Mouse (Mus musculus) embryo, embryonic 9.5 days (tissue): Measurements from ENCODE around the gene Rps6ka4.

Source experiments
- DNase-seq: peaks from one replicate; pipeline ENCODE4 v3.0.0-alpha.2; 2017; ENCODE audit errors: extremely low spot score

The Rps6ka4 gene

DNA sequence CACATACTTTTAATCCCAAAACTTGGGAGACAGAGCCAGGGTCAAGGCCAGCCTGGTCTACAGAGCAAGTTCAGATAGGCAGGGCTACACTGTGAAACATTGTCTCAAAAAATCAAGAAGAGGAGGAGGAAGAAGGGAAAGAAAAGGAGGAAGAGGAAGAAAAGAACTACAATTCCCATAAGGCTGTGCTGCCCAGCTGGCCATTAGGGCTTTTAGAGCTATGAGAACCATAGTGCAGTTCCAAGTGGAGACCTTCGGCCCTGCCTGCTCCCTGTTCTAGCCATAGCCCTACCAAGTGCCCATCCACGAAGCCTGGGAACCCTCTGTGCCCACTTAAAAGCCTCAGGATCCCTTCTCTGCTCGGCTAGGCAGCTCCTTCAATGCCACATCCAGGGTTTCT is 11.1 kb upstream of the Rps6ka4 start:
- no peak for DNase-seq

DNA sequence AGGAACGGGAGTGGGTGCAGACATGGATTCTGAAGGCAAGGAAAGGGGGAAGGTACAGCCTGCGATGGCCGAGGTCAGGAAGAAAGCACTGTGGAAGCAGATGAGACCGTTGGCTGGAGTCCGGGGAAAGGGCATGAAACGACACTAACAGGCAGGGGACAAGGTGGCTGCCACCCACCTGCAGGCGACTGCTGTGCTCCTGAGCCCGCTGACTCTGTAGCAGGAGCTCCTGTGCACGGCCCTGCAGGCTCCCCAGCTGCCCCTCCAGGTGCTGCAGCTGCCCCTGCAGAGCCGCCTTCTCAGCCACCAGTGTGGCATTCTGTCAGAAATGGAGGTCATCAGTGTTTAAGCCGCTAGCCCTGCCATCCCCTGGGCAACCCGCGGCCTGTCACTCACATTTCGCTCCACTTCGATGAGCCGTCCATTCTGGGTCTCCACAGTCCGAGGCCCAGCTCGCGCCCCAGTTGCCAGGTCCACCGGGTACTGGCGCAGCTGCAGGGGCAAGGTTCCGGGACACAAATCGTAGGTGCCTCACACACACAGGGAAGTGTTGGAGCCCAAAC is 9.2 kb upstream of the Rps6ka4 start:
- no peak for DNase-seq

DNA sequence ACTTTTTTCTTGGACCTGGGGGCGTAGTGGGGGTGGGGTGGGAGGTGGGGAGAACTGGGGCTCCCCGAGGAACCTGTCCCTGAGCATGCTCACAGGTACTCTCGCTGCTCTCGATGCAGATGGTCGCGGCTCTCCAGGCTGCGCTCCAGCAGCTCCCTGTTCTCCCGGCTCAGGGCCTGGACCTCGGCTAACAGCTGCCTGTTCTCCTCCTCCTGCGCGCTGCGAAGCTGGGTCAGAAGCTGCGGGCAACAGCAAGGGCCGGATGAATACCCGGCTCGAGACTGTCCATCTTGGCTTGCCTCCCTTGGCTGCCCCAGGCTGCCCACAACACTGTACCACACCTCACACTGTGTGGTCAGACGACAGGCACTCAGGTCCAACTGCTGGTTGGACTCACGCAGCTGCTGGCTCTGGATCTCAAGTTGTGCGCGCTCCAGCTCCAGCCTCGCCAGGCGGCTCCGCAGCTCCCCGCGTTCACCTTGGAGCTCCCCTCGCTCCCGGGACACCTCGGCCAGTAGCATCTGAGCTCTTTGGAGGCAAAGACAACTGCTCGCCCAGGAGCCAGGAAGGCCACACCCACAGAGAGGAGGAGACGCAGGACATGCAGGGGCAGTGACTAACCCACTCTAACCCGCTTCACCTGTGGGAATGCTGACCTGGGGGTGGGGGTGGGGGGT is 7.5 kb upstream of the Rps6ka4 start:
- DNase-seq: peak; percentile 21

- DNase-seq: no peak
Measured at GRCm38 (mm10) chr19:6846050-6846449, 5.6 kb upstream of the Rps6ka4 start.

- no peak for DNase-seq
Measured at GRCm38 (mm10) chr19:6842353-6842752, 1.9 kb upstream of the Rps6ka4 start.

- no peak for DNase-seq
Measured at GRCm38 (mm10) chr19:6841292-6841597, 809 bp upstream of the Rps6ka4 start.

DNA sequence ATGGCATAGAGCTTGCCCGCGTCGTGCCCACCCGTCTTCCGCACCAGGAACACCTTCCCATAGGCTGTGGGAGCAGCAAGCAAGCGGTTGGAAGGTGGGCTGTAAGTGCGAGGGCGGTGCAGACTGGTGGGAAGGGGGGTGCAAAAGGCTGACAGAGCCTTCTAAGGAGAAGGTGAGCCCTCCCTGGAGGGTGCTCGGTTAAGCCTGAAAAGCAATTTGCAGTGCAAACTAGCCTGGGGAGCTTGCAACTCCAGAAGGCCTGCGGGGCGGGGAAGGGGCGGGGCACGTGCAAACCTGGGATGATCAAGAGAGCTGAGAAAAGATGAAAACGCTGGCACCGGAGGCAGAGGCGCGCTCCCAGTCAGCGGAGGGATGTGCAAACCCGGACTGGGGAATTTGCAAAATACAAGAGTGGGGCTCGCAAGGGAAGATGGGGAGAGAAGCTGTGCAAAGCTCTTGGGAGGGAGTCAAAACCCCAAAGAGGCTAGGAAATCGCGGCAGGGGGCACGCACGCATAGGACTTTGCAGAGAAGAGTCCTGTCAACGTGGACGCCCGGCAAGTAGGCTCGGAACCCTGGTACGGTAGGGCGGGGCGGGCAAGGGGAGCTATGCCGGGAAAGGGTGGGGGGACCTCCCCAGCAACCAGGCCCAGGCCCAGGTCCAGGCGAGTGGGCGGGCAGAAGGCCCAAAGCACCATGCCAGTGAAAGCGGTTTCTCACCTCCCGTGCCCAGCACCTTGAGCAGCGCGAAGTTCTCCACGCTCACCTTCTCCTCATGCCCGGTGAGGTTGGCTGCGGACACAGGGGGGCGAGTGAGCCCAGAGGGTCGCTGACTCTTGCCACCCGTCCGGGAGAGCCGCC is 591 bp downstream of the Rps6ka4 start:
- DNase-seq: peak; percentile 39

- DNase-seq: no peak
Measured at GRCm38 (mm10) chr19:6832363-6832762, 8.1 kb downstream of the Rps6ka4 start.

- DNase-seq: peak; percentile 47
Measured at GRCm38 (mm10) chr19:6831331-6831730, 9.1 kb downstream of the Rps6ka4 start.

- peak; percentile 8 for DNase-seq
Measured at GRCm38 (mm10) chr19:6830556-6831316, 9.7 kb downstream of the Rps6ka4 start.

GRCm38 (mm10) chr19:6829870-6830555 is 10.4 kb downstream of the Rps6ka4 start:
- peak; percentile 68 for DNase-seq

DNA sequence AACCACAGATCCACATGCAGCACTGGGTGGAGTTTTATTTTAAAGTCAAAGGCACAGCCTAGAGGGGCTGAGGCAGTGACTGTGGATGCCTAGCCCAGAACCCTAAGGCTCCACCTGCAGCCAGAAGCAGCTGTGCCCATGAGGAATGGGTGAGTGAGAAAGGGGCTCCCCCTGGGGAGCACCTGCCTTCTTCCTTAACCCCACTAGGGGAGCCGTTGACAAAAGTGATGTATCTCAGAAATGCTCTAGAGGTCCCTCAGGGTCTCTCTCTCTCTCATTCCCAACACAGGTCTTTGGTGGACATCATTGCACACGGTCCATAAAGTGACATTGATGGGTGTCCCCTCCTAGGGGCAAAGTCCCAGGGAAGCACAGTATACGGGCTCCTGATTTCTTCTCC is 11.4 kb downstream of the Rps6ka4 start:
- DNase-seq: no peak

DNA sequence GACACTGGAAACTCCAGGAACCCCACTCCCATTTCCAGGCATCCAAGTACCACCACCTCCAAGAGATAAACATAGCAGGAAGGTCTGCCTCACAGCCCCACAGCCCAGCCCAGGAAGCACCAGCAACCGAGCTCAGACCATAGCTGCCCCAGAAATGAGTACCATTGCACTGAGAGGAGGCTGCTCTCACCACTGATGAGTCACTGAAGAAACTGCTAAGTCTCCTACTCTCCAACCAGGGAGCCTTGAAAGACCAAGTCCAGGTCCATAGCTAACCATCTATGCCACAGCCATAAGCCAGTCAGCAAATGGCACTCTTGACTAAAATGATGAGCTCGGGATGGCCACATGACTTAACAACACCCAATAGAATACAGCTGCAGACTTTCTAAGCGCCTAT is 13.8 kb downstream of the Rps6ka4 start:
- DNase-seq: no peak

GRCm38 (mm10) chr19:6825384-6825783 is 15.1 kb downstream of the Rps6ka4 start:
- no peak for DNase-seq

GRCm38 (mm10) chr19:6820538-6821195 is 19.8 kb downstream of the Rps6ka4 start:
- DNase-seq: no peak

GRCm38 (mm10) chr19:6819143-6819827 is 21.2 kb downstream of the Rps6ka4 start:
- DNase-seq: no peak

DNA sequence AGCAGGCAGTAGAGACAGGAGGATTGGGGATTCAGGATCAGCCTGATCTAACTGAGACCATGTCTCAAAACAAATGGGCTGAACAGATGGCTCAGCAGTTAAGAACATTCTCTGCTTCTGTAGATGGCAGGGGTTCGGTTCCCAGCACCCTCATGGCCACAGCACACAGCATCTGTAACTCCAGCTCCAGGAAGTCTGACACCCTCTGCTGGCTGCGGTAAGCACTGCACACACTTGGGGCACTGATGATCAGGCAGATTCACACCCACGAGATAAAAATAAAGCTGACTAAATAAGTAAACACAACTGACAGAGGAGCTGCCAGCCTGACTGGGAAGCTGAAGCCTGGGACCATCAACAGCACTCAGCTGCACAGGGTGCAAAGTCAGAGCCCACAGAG is 25.5 kb downstream of the Rps6ka4 start:
- DNase-seq: no peak

- DNase-seq: peak; percentile 43
Measured at GRCm38 (mm10) chr19:6814366-6814765, 26.1 kb downstream of the Rps6ka4 start.
